Mouse (Mus musculus) cerebellum, adult 9-11 months (tissue): ENCODE measurements around the gene Vim.
"Not testable (repeated sequence)": the region's sequence is repeated elsewhere in the genome, so short reads cannot be mapped to it uniquely, and the experiment has no call there.

Experiments
- DNase-seq: peaks from one replicate; pipeline ENCODE4 v3.0.0; 2022

Gene Vim

DNA sequence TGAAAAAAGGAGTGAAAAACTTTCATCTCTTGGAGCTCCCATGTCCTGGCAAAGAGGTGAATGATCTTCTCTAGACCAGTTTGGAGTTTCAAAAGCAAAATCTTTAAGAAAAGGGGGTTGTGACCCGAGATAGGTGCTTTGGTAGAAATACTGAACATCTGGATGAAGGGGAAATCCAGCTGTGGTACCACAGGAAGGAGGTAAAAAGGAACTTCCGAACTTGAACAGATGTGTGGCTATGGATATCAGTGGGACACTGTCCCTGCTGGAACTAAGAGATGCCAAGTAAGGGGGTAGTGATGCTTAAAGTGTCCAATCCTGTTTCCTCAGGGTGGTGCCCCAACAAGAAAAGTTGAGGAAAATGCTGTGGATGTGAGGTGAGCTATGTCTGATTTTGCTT lies 3.6 kb upstream of the Vim start:
- DNase-seq = no peak

DNA sequence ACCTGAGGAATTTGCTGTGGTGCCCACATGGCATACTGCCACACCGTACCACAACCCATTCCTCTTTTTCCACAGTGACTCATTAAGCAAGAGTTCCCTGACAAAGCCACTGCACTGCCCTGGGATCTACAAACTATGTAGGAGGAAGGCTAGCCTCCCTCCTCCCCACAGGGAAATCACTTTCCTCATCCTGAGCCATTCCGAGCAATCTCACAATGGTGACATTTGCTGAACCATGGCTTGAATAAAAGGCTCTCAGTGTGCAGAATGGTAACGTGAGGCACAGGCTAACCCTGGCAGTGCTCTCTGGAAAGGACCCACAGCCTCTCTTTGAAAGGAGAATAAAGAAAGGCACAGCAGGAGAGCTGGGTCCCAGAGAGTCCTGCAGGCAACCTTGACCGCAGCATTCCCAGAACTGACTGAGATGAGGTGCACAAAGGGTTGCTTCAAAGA lies 1.6 kb upstream of the Vim start:
- no peak for DNase-seq

DNA sequence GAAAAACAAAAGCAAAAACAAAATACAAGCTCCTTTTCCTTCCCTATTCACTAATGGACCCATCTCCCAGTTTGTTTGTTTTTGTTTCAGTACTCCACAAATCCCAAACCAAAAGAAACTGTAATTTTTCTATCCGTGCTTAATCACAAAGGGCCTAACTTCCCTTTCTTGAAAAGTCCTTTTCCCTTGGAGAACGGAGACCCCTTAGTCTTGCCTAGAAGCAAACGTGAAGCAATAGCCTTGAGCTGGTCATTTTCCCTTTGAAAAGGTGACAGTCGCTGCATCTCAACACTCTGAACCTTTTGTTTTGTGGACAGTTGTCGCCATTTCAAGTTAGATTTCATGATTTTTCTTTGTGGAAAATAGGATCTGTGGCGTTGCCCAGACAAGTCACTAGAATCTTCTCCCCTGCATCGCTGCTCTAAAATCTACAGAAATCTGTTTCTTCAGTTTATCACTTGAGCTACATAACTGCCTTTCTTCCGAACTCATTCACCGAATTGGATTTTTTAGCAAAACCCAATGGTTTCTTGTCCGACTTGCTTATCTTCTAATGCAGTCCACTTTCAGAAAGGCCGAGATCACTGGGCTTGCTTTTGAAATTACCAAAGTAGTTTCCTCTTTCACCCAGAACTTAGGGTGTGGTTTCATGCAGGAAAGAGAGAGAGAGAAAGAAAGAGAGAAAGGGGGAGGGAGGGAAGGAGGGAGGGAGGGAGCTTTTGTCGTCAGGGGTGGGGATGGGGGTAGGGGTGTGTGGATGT lies 900 bp upstream of the Vim start:
- no peak for DNase-seq

DNA sequence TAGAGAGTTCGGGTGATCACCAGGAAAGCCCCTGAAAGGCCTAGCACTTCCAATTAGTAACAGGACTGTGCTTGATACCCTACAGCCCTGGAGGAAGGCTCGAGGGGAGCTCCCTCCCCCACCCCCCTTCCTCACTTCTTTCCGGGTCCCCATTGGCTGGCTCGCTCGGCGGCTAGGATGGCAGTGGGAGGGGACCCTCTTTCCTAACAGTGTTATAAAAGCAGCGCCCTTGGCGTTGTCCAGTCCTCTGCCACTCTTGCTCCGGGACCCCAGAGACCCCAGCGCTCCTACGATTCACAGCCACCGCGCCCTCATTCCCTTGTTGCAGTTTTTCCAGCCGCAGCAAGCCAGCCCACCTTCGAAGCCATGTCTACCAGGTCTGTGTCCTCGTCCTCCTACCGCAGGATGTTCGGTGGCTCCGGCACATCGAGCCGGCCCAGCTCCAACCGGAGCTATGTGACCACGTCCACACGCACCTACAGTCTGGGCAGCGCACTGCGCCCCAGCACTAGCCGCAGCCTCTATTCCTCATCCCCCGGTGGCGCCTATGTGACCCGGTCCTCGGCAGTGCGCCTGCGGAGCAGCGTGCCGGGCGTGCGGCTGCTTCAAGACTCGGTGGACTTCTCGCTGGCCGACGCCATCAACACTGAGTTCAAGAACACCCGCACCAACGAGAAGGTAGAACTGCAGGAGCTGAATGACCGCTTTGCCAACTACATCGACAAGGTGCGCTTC lies 506 bp downstream of the Vim start:
- DNase-seq = peak; percentile 11

DNA sequence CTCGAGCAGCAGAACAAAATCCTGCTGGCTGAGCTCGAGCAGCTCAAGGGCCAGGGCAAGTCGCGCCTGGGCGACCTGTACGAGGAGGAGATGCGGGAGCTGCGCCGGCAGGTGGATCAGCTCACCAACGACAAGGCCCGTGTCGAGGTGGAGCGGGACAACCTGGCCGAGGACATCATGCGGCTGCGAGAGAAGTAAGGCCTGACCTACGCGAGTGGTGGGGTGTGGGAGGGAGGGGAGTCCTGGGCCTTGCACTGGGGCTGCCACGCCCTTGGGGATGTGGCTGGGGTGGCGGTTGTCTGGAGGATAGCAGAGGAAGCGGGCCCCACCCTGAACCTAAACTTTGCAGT lies 1.0 kb downstream of the Vim start:
- DNase-seq = no peak

DNA sequence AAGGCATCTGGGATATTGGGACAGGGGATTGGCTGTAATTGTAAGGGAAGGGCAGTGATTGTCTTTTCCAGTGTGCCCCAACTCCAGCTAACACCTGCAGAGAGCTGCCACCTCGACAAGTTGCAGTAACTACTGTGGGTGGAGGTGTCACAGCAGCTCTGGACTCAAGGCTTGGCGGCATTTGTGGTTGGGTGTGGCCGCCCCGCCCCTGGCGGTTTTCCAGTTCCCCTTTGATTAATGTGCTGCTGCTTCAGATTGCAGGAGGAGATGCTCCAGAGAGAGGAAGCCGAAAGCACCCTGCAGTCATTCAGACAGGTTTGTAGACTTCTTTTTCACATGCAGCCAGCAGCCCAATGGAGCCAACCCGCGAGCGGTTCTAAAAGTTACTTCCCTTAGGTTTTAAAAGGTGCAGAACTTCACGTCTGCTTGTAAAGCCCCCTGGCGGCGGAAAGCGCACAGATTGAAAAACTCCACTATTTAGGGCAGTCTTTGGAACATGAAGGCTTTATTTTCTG lies 1.6 kb downstream of the Vim start:
- DNase-seq = peak; percentile 8

DNA sequence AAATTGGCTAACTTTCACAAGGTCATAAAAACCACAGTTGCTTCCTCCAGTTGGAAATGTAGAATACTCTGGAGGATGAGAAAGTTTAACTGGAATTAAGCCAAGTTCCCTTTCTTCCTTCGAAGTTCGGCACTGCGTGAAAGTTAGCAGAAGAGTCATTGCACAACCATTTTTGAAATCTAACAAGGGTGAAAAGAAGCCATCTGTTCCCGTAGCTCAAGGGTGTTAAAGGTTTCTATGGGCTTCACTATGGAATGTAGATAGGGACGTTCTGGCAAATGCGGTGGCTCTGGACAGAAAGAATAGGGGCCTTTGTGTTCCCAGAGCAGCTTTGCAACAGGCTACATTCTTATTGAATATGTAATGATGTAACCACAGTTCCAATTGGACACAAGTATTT lies 2.2 kb downstream of the Vim start:
- no peak for DNase-seq

DNA sequence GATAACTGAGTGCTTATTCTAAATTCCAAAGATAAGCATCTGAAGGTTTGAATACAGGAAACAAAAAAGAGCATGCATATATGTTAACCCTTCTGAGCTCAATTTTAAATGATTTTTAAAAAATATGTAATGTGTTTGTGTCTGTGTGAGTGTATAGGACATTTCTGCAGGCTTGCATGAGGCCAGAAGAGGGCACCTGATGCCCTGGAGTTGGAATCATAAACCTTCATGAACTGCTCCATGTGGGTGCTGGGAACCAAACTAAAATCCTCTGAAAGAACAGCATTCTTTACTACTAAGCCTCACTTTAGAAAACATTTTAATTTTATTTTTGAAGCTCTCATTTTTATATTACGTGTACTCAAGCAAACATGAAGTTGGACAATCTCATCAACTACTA lies 3.7 kb downstream of the Vim start:
- no peak for DNase-seq

DNA sequence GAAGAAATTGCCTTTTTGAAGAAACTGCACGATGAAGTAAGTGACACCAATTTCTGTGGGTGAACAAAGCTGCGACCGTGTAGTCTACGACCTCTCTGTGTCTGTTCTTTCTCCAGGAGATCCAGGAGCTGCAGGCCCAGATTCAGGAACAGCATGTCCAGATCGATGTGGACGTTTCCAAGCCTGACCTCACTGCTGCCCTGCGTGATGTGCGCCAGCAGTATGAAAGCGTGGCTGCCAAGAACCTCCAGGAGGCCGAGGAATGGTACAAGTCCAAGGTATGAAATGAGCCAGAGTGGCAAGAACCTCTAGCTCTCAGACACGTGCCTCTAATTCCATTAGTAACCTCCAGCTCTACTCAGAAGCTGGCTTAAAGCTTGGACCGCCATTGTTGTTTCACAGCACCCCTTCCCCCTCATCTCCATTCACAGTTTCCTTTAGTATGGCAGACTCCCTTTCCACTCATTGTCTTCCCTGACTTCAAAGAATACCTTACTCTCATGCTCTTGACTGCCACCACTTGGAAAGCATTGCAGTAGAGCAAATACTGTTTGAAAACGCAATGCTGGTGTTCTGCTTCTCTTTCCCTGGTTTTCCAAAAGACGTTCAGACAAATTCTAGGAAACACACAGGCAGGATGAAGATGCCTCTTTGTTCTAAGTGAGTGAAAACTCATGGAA lies 4.9 kb downstream of the Vim start:
- peak; percentile 27 for DNase-seq

DNA sequence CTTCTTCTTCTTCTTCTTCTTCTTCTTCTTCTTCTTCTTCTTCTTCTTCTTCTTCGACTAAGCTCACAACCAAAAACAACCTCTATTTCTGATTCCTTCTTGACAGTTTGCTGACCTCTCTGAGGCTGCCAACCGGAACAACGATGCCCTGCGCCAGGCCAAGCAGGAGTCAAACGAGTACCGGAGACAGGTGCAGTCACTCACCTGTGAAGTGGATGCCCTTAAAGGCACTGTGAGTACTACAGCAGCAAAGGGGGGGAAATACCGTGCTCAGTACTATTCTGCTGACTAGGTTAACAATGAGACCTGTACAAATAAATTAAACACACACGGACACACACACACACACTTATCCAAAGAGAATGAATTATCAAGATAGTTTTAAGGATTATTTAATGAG lies 5.6 kb downstream of the Vim start:
- no peak for DNase-seq

DNA sequence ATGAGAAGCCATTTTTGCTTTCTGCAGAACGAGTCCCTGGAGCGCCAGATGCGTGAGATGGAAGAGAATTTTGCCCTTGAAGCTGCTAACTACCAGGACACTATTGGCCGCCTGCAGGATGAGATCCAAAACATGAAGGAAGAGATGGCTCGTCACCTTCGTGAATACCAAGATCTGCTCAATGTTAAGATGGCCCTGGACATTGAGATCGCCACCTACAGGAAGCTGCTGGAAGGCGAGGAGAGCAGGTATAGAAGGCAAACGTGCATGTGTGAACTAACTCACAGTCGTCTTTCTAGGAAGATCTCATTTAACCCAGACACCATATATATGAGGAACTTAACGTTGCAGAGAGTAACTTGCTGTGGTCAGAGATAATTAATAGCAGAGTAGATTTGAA lies 6.3 kb downstream of the Vim start:
- DNase-seq = no peak

DNA sequence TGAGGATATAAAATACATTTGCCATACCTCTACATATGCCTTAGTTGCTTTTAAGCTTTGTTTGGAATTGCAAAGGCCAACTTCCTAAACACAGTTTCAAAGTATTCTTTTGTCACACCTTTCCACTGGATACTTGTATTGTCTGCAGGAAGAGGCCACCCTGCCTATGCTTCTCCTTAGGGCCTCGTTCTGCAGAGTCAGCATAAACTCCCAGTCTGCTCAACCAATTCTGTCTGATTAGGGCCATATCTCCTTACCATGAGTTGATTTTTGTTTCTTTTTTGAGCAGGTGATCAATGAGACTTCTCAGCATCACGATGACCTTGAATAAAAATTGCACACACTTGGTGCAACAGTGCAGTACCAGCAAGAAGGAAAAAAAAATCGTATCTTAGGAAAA lies 8.5 kb downstream of the Vim start:
- DNase-seq = no peak

DNA sequence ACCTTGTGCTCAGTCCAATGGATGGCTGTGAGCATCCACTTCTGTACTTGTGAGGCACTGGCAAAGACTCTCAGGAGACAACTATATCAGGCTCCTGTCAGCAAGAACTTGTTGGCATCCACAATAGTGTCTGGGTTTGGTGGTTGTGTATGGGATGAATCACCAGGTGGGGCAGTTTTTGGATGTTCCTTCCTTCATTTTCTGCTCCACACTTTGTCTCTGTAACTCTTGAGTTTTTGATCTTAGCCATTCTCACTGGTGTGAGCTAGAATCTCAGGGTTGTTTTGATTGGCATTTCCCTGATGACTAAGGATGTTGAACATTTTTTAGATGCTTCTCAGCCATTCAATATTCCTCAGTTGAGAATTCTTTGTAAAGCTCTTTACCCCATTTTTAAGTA lies 10.0 kb downstream of the Vim start:
- DNase-seq = not testable (repeated sequence)

DNA sequence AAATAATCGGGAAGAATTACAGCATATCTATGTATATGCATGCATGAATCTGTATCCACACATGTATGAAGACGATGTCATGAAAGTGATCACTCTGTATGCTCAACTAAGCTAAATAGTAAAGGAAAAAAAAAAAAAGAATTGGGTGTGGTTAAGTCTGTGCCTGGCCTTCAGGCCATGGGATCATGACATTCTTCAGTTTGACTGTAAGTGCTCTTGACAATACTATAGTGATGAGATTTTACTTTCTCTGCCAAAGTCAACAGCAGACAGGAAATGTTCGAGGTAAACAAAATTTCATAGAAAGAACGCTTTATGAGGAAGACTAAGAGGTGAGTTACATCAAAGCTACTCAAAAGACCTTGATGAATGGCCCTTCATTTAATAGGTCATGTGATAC lies 19.6 kb downstream of the Vim start:
- no peak for DNase-seq

DNA sequence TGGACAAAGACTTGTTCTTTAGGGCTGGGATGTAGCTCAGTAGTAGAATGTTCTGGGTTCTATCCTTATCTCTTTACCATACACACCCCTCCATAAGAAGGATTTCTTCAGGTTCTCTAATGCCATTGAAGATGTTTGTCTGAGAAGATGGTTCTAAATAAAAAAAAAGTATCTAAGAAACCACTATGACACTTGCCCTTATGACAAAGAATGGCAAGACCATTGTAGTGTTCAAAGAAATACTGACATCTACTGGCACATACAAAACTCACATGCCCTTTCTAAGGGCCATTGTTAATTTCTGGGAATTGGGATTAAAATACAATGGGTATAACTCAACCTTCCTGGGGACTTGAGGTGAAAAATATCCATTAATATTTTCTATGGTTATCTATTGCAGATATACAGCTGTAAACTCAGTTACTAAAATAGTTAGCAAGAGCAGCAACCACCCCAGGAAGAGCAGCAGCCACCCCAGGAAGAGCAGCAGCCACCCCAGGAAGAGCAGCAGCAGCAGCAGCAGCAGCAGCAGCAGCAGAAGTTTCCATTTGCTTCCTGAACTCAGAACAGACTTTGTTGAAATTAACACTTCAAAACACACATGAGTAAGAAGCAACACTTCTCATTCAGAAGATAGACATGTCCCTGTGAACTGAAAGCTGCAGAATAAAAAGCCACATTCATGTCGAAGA lies 23.4 kb downstream of the Vim start:
- DNase-seq = no peak

DNA sequence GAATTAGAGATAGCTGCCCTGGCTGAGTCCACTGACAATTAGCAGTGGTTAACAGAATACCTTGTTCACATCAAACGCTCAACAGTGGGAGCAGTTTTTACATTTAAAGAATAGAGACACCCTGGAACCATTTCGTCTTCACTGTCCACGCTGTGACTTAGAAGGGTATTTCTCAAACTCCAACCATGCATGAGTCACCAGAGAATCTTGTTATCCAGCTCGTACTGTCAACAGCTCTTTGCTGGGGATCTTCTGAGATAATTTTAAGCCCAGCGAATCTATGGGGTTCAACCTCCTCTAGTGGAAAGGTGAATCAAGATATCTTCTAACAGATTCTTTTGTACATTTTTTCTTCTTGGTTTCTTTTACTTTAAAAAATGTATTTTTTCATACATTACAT lies 24.4 kb downstream of the Vim start:
- DNase-seq = no peak

DNA sequence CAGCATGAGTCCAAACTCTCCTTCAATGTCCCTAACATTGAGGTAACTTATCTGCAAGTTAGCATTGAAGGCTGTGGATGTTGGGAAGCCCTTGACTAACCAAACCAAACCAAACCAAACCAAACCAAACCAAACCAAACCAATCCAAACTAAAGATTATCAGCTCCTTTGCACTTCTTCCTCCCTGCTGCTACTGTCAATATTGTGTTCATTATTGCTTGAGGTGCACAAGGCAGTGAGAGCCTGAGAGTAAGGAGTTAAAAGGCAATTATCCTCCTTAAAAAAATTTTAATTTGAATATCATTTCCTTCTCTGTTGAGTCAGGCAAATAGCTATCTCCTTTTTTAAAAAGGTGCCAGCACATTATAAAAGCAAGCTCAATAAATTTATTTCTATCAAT lies 29.4 kb downstream of the Vim start:
- no peak for DNase-seq

DNA sequence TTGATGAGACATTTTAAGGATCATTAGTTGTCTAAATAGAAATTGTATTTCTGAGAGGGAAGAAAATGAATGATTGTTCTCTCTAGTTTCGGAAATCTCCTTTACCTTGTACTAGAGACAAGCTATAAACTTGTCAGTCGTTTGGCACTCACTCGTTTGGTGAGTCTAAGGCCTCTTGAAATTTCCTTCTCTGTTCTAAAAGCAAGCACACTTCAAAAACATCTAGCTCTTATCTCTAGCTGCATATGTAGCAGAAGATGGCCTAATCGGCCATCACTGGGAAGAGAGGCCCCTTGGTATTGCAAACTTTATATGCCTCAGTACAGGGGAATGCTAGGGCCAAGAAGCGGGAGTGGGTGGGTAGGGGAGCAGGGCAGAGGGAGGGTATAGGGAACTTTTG lies 29.9 kb downstream of the Vim start:
- not testable (repeated sequence) for DNase-seq

DNA sequence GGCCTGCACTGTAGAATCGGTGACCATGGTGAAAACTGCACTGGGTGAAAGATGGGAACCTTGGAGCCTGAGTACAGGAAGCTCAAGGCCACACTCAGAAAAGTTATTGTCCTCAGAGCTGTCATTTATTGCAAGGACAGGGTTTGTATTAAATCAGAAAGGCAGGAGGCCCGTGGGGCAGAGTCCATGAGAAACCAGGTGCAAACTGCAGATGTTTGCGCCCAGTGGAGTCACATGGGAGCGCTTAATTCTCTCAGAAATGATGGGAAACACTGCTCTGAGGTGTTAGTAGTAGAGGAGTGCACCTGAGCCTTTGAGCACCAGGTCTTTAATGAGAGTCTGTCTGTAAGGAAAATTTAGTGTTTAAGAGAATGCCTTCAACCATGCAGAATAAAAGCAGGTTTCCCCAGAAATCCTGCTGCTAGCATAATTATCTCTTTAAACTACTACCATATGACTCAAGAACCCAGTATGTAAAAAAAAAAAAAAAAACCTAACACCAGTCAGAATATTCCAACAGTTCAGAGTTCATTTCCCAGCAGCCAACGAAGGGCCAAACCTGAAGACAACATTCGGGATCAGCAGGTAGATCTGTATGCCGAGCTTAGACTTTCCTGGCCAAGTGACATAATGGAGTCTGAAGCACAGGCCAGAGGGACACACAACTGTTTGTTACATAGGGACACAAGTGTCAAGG lies 56.6 kb downstream of the Vim start:
- no peak for DNase-seq
